Mouse (Mus musculus) megakaryocyte, embryonic 14.5 days (primary cell): ENCODE results near the gene Abhd17b.

ENCODE experiments used
- FLI1 ChIP-seq: IDR thresholded peaks from 2 replicates; pipeline ENCODE4 v1.6.1; 2012; ENCODE audit warnings: low read length, inconsistent platforms, mixed read lengths
- GATA1 ChIP-seq: IDR thresholded peaks from 3 replicates; pipeline ENCODE4 v1.6.1; 2012; ENCODE audit warnings: mixed read lengths, low read length, inconsistent platforms, borderline replicate concordance

- TF ChIP-seq GATA1: no peak
- no peak for TF ChIP-seq FLI1
Observed at GRCm38 (mm10) chr19:21611297-21611696, 41.7 kb upstream of the Abhd17b start.
